Mouse (Mus musculus) heart, embryonic 14.5 days (tissue): ENCODE results near the gene Grik1. TPM values are rescaled to one million over a fixed set of nuclear protein-coding genes. Genes with fewer than 3 reads are reported as not detected.

ENCODE experiments used
- ATAC-seq: fragments of 200-750 bp; cut with Nextera tagmentation; 2 replicates; pipeline ENCODE4 v1.8.0; 2017; ENCODE audit warnings: low read depth, moderate TSS enrichment; ENCODE audit not compliant: insufficient number of reproducible peaks, insufficient read depth, low FRiP score
- H3K27ac ChIP-seq, 2 experiments: fragments of 200-500 bp in 1 of 2; fragments of 300-500 bp in 1 of 2; sonication (generic) in 1 of 2; replicated peaks in 1 of 2; 2 replicates each; pipeline ENCODE4 v1.5.1; 2012 to 2014; ENCODE audit warnings: low read depth in 2 of 2, low read length in 2 of 2, control low read depth in 1 of 2, mild to moderate bottlenecking in 1 of 2, mixed read lengths in 1 of 2; ENCODE audit not compliant: control insufficient read depth in 1 of 2, insufficient read depth in 1 of 2
- H3K27me3 ChIP-seq: fragments of 300-500 bp; sonication (generic); 2 replicates; pipeline ENCODE4 v1.6.1; 2014; ENCODE audit warnings: mild to moderate bottlenecking, low read length, control low read depth; ENCODE audit not compliant: control insufficient read depth, insufficient read depth
- H3K36me3 ChIP-seq: fragments of 300-500 bp; sonication (generic); 2 replicates; pipeline ENCODE4 v1.6.1; 2014; ENCODE audit warnings: mild to moderate bottlenecking, control low read depth, low read length, mixed read lengths; ENCODE audit not compliant: control insufficient read depth, insufficient read depth
- H3K4me1 ChIP-seq, 2 experiments: fragments of 200-500 bp in 1 of 2; fragments of 300-500 bp in 1 of 2; sonication (generic) in 1 of 2; 2 replicates each; pipeline ENCODE4 v1.6.1; 2012 to 2014; ENCODE audit warnings: low read length in 2 of 2, control low read depth in 1 of 2, mixed read lengths in 1 of 2; ENCODE audit not compliant: control insufficient read depth in 2 of 2, insufficient read depth in 2 of 2
- H3K4me2 ChIP-seq: fragments of 300-500 bp; sonication (generic); 2 replicates; pipeline ENCODE4 v1.6.1; 2014; ENCODE audit warnings: mild to moderate bottlenecking, low read length
- H3K4me3 ChIP-seq, 2 experiments: fragments of 200-500 bp in 1 of 2; fragments of 300-500 bp in 1 of 2; sonication (generic) in 1 of 2; 2 replicates each; pipeline ENCODE4 v1.5.1; 2012 to 2014; ENCODE audit warnings: low read length in 2 of 2, mild to moderate bottlenecking in 2 of 2, control low read depth in 1 of 2, low read depth in 1 of 2, moderate library complexity in 1 of 2; ENCODE audit not compliant: control insufficient read depth in 1 of 2, insufficient read depth in 1 of 2
- H3K9ac ChIP-seq: fragments of 300-500 bp; sonication (generic); 2 replicates; pipeline ENCODE4 v1.6.1; 2014; ENCODE audit warnings: mild to moderate bottlenecking, low read length
- H3K9me3 ChIP-seq: fragments of 300-500 bp; sonication (generic); 2 replicates; pipeline ENCODE4 v1.6.1; 2016; ENCODE audit warnings: low read length, control low read depth; ENCODE audit not compliant: control insufficient read depth
- WGBS: fragments of 180-500 bp; shearing (Covaris S2); extraction: QIAGEN DNeasy Blood & Tissue Kit; methylation state at CpG from one replicate; pipeline ENCODE4 v1.1.7; 2014; 5-methylcytosine and 5-hydroxymethylcytosine counted together
- polyA plus RNA-seq: library from polyadenylated mRNA; unstranded; fragments of >200 nt; fragmentation: Nextera tagmentation; extraction: Ambion mirVana; gene quantifications from 2 replicates; pipeline ENCODE4 v1.2.1, GENCODE M21; 2014

Grik1 gene
- polyA plus RNA-seq, 1 experiment from 2014 or later: 0.31 TPM

- Histone ChIP-seq H3K4me2 (no peak overlapping the region), H3K4me3 (no peak overlapping the region), H3K27me3 (no peaks in the 10 kb centered on the region), H3K4me1 (no peaks in the 10 kb centered on the region), H3K27ac (no peak overlapping the region), H3K36me3 (no peaks in the 10 kb centered on the region), H3K9ac (no peak overlapping the region), H3K9me3 (no peaks in the 10 kb centered on the region)
- WGBS: 46% methylated on average over 2 of the region's 2 CpGs
- ATAC-seq: no peak
Observed at GRCm38 (mm10) chr16:87988805-87989204, 301.3 kb downstream of the Grik1 start.

- Histone ChIP-seq H3K4me3 (no peak overlapping the region), H3K36me3 (no peaks in the 10 kb centered on the region), H3K9me3 (no peaks in the 10 kb centered on the region), H3K4me1 (no peaks in the 10 kb centered on the region), H3K4me2 (no peak overlapping the region), H3K27me3 (no peaks in the 10 kb centered on the region), H3K9ac (no peak overlapping the region), H3K27ac (no peak overlapping the region)
- ATAC-seq: no peak
Observed at GRCm38 (mm10) chr16:87984201-87984870, 305.7 kb downstream of the Grik1 start.

GRCm38 (mm10) chr16:87974076-87974443, 316.0 kb downstream of the Grik1 start:
- Histone ChIP-seq H3K4me1 (no peaks in the 10 kb centered on the region), H3K36me3 (no peaks in the 10 kb centered on the region), H3K4me3 (no peak overlapping the region), H3K27me3 (no peaks in the 10 kb centered on the region), H3K9me3 (no peaks in the 10 kb centered on the region), H3K27ac (no peak overlapping the region), H3K9ac (no peak overlapping the region), H3K4me2 (no peak overlapping the region)
- no peak for ATAC-seq
- 68% methylated on average over 3 of the region's 3 CpGs for WGBS

- no peak overlapping the region for H3K4me3 ChIP-seq
- no peaks in the 10 kb centered on the region for H3K36me3 ChIP-seq
- no peak for ATAC-seq
- no peak overlapping the region for H3K27ac ChIP-seq
- H3K4me2 ChIP-seq: no peak overlapping the region
- no peak overlapping the region for H3K9ac ChIP-seq
- no peaks in the 10 kb centered on the region for H3K4me1 ChIP-seq
- H3K9me3 ChIP-seq: no peaks in the 10 kb centered on the region
- H3K27me3 ChIP-seq: no peaks in the 10 kb centered on the region
- WGBS: 58% methylated on average over 2 of the region's 2 CpGs
Observed at GRCm38 (mm10) chr16:87973394-87974075, 316.5 kb downstream of the Grik1 start.

- Histone ChIP-seq H3K27me3 (no peaks in the 10 kb centered on the region), H3K27ac (no peak overlapping the region), H3K4me2 (no peak overlapping the region), H3K9me3 (no peaks in the 10 kb centered on the region), H3K36me3 (no peaks in the 10 kb centered on the region), H3K9ac (no peak overlapping the region), H3K4me3 (no peak overlapping the region), H3K4me1 (no peaks in the 10 kb centered on the region)
- 83% methylated on average over 6 of the region's 6 CpGs for WGBS
- ATAC-seq: no peak
Observed at GRCm38 (mm10) chr16:87971911-87972310, 318.2 kb downstream of the Grik1 start.

GRCm38 (mm10) chr16:87969936-87970335, 320.1 kb downstream of the Grik1 start:
- Histone ChIP-seq H3K27me3 (no peaks in the 10 kb centered on the region), H3K27ac (no peak overlapping the region), H3K4me1 (no peaks in the 10 kb centered on the region), H3K36me3 (no peaks in the 10 kb centered on the region), H3K9ac (no peak overlapping the region), H3K4me2 (no peak overlapping the region), H3K9me3 (no peaks in the 10 kb centered on the region), H3K4me3 (no peak overlapping the region)
- 77% methylated on average over 3 of the region's 3 CpGs for WGBS
- no peak for ATAC-seq

GRCm38 (mm10) chr16:87961419-87961818, 328.6 kb downstream of the Grik1 start:
- Histone ChIP-seq H3K9ac (no peak overlapping the region), H3K27ac (no peak overlapping the region), H3K36me3 (no peaks in the 10 kb centered on the region), H3K27me3 (no peaks in the 10 kb centered on the region), H3K4me1 (no peaks in the 10 kb centered on the region), H3K4me3 (no peak overlapping the region), H3K4me2 (no peak overlapping the region), H3K9me3 (no peaks in the 10 kb centered on the region)
- ATAC-seq: no peak
- WGBS: 76% methylated on average over 6 of the region's 6 CpGs

- no peak overlapping the region for H3K27ac ChIP-seq
- no peak for ATAC-seq
- no peak overlapping the region for H3K4me3 ChIP-seq
- H3K4me2 ChIP-seq: no peak overlapping the region
- H3K4me1 ChIP-seq: no peaks in the 10 kb centered on the region; a peak in 1 of 4 replicates
- WGBS: 87% methylated on average over 10 of the region's 10 CpGs
- no peaks in the 10 kb centered on the region for H3K27me3 ChIP-seq
- no peak overlapping the region for H3K9ac ChIP-seq
- no peaks in the 10 kb centered on the region for H3K9me3 ChIP-seq
- no peaks in the 10 kb centered on the region for H3K36me3 ChIP-seq
Observed at GRCm38 (mm10) chr16:87957449-87957848, 332.6 kb downstream of the Grik1 start.
